Mouse (Mus musculus) Patski (cell line): ENCODE results near the gene Qrfpr. TPM values are rescaled to one million over a fixed set of nuclear protein-coding genes. Genes with fewer than 3 reads are reported as not detected.

ENCODE experiments used
- ATAC-seq: fragments of 100-300 bp; one replicate; pipeline ENCODE4 v1.8.0; 2021
- CTCF ChIA-PET: fragments of 350-600 bp; sonication (Branson Sonifier 250); formaldehyde crosslinking; loops from one replicate; lab custom pipeline; 2022; ENCODE audit warnings: inconsistent platforms; lab: Charles Lee
- POLR2A ChIA-PET: fragments of 350-600 bp; sonication (Branson Sonifier 250); formaldehyde crosslinking; loops from one replicate; lab custom pipeline; 2022; ENCODE audit warnings: antibody characterized with exemption, inconsistent platforms; lab: Charles Lee
- DNase-seq: peaks from one replicate; pipeline ENCODE4 v3.0.0-alpha.2; 2011; ENCODE audit warnings: low read depth, low spot score
- H3K27me3 ChIP-seq: fragments of 371-371 bp; one replicate; pipeline ENCODE4 v1.5.1; 2021
- CTCF ChIP-seq: fragments of 100-300 bp; IDR thresholded peaks from one replicate; pipeline ENCODE4 v1.5.1; 2021
- in situ Hi-C: fragments of 300-500 bp; cut with MboI; formaldehyde crosslinking; loops from 3 replicates; pipeline ENCODE4 v1.11.1; 2018; ENCODE audit warnings: low pct_unique_long_range_greater_than_20kb, mixed read lengths
- polyA plus RNA-seq: library from polyadenylated mRNA; unstranded; gene quantifications from one replicate; pipeline ENCODE4 v1.2.3, GENCODE M21; 2021

Gene Qrfpr
- polyA plus RNA-seq, 1 experiment from 2014 or later: not detected

DNA sequence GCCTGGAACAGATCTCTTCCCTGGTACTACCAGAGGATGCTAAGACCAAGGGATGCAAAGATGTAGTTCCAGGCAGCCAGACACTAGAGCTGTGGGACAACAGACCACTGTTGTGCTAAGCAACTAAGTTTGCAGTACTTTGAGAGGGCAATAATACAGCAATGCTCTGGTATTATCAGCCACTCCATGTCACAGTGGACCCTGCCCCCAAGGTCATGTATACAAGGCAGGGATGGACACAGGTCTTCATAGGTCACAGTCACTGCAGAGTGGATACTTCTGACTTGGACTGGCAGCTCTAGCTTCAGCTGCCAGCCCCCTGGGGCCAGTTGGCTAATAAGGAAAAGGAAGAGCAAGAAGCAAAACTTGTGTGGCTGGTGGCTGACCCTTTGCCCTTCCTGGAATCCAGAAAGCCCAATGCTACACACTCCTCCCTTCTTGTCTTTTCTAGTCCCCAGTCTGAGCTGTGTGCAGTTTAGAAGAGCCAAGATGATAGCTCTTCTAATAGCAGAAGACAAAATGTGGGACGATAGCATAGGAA is 51.4 kb downstream of the Qrfpr start:
- ChIA-PET POLR2A (no interaction called here), CTCF (interaction anchor here (1.0 to 2.9 kb wide), 6 partner anchors 10 to 325 kb away, joined by 4 to 11 read pairs (median 4); partner anchors contain the start of gene D3Ertd254e)
- no peak for TF ChIP-seq CTCF
- in situ Hi-C loops: no loop called here
- ATAC-seq (peak; percentile 28), DNase-seq (no peak)
- H3K27me3 ChIP-seq: no peaks in the 10 kb centered on the region

DNA sequence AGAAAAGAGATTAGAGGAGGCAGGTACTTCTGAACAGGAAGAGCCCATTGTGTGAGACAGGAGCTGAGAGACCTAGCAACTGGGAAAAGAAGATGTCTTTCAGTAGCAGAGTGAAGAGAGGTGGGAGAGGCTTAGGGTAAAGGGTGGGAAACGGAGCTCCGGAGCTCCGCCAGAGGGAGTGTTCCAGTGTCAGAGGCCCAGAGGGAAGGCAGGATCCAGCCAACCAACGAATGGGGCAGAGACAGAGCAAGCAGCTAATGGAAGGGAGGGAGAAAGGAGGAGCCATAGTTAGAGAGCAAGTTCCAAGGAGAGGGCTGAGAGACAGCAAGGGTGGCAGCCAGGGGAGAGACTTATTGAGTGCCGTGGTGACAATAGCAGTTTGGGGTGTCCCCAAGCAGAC is 66.8 kb downstream of the Qrfpr start:
- in situ Hi-C loops: no loop called here
- ATAC-seq (no peak), DNase-seq (no peak)
- no peak for TF ChIP-seq CTCF
- no peaks in the 10 kb centered on the region for H3K27me3 ChIP-seq
- POLR2A ChIA-PET: no interaction called here
- CTCF ChIA-PET: interaction anchor here (1.3 kb wide), 1 partner anchor 55 kb away, joined by 5 read pairs; no protein-coding TSS in a partner anchor

DNA sequence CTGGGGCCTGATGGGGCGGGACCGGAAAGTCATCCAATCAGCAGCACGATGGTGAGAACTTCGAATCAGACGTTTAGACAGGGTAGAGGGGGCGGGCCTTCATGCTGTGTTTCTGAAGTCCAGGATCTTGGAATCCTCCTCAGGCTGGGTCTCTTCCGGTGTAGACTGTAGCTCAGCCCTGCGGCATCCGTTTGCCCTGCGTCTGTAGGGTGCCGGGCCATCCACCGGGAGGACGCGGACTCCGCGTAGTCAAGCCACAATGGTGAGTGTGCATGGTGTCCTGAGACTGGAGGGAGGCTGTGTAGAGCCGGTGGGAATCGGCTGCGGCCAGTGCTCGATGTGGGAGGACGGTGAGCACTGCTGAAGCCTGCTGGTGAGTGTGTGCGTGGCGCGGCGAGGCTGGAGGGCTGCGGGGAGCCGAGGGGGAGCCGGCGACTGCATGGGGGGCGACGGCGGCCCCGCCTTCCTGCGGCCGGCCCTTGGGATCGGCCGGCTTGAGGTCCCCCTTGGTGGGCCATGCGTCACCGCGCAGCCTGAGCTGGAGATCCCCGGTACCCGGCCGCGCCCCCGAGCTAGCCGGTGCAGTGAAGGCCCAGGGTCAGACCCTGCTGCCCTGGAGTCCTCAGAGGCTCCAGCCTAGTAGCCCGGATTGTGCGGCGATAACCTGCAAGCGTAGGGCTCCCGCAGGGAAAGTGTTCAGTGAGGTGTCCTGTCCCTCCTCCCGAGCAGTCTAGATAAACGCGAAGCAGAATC is 71.0 kb downstream of the Qrfpr start, which contains the start of gene D3Ertd254e:
D3Ertd254e (plus strand) TSS at position 84 of the 753 bp plus-strand sequence.
- ATAC-seq: peak; percentile 99
- in situ Hi-C loops: no loop called here
- H3K27me3 ChIP-seq: peaks cover 26% of the 10 kb centered on the region
- TF ChIP-seq CTCF: no peak
- ChIA-PET POLR2A (interaction anchor here (0.7 to 0.8 kb wide), 2 partner anchors 10 to 139 kb away, joined by 3 read pairs; no protein-coding TSS in a partner anchor), CTCF (interaction anchor here (1.0 to 1.3 kb wide), 3 partner anchors 20 to 344 kb away, joined by 3 to 6 read pairs (median 3); no protein-coding TSS in a partner anchor)
- DNase-seq: peak; percentile 92

DNA sequence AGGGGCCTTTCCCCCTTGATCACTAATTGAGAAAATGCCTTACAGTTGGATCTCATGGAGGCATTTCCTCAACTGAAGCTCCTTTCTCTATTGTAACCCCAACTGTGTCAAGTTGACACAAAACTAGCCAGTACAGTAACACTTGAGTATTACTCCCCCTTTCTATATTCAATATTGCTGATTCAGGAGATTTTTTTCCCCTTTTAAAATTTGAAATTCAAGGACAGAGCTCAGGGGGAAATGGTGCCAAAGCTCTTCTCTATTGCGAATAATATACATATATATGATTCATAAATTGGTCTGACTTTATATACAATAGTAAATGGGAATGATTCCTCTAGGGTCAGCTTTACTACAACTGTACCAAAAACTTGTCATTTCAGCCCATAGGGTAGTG is 71.6 kb downstream of the Qrfpr start:
- TF ChIP-seq CTCF: no peak
- DNase-seq: no peak
- CTCF ChIA-PET: interaction anchor here (1.0 to 1.3 kb wide), 3 partner anchors 20 to 345 kb away, joined by 3 to 6 read pairs (median 3); no protein-coding TSS in a partner anchor
- peaks cover 26% of the 10 kb centered on the region for H3K27me3 ChIP-seq
- in situ Hi-C loops: no loop called here
- POLR2A ChIA-PET: interaction anchor here (0.8 kb wide), 1 partner anchor 139 kb away, joined by 3 read pairs; no protein-coding TSS in a partner anchor
- no peak for ATAC-seq

DNA sequence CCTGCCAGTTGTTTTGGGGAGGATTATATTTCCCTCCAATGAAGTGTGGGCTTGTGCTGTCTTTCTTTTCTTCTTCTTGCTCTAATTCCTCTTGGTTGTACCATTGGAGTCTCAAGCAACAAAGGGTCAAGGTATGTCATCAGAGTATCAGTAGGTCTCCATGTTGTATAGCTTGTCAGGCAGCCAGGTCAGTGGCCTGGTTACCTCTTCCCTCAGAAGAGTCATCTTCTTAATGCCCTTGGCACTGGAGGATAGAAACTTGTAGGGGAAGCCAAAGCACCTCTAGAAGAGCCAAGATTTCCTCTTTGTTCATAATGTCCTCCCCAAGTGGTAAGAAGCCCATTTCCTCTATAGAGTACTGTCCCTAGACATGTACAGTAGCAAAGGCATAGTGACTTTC is 83.1 kb downstream of the Qrfpr start:
- H3K27me3 ChIP-seq: peaks cover 21% of the 10 kb centered on the region
- in situ Hi-C loops: loop anchor here (5.0 kb wide), 2 partner anchors 167 to 447 kb away; no protein-coding TSS in a partner anchor
- TF ChIP-seq CTCF: no peak
- ChIA-PET CTCF (no interaction called here), POLR2A (no interaction called here)
- ATAC-seq (no peak), DNase-seq (no peak)

DNA sequence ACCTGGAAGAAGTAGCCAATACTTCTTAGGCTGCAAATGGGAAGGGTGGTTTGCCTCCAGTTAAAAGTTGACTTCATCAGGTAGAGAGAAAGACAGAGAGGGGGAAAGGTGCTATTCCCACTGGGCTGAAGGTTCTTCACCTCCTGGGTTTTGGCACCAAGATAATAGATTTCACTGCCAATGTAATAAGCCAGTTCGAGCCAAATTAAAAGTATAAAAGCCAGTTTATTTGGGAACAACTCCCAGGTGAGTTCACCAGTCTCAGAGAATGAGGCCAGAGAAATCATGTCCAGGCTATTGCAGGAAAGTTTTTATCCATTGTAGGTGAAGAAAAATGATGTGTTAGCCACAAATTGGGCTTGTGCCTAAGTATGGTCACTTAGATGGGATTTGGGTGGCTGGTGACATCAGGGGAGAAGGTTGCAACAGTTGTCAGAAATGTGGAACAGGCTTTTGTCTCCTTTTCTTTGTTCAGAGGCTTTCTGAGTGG is 83.9 kb downstream of the Qrfpr start:
- ATAC-seq (no peak), DNase-seq (no peak)
- H3K27me3 ChIP-seq: peaks cover 22% of the 10 kb centered on the region
- ChIA-PET POLR2A (no interaction called here), CTCF (no interaction called here)
- no peak for TF ChIP-seq CTCF
- in situ Hi-C loops: loop anchor here (5.0 kb wide), 2 partner anchors 166 to 446 kb away; no protein-coding TSS in a partner anchor

DNA sequence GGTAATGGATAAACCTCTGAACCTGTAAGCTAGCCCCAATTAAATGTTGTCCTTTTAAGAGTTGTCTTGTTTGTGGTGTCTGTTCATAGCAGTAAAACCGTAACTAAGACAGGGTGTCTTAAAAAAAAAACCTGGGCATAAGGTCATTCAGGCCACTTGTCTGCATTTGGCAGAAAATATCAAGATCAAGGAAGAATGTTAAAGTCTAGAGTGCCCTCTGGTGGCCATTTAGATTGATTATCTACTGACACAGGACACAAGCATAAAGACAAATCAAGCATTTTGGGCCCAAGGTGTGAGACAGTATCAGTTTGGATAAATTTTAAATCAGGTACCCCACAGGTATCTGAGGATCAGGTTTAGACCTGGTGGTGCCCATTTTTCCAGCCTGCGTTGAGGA is 84.6 kb downstream of the Qrfpr start:
- in situ Hi-C loops: loop anchor here (5.0 kb wide), 2 partner anchors 165 to 445 kb away; no protein-coding TSS in a partner anchor
- ATAC-seq: no peak
- ChIA-PET CTCF (no interaction called here), POLR2A (no interaction called here)
- TF ChIP-seq CTCF: peak; percentile 70
- H3K27me3 ChIP-seq: peaks cover 26% of the 10 kb centered on the region
- peak; percentile 42 for DNase-seq

DNA sequence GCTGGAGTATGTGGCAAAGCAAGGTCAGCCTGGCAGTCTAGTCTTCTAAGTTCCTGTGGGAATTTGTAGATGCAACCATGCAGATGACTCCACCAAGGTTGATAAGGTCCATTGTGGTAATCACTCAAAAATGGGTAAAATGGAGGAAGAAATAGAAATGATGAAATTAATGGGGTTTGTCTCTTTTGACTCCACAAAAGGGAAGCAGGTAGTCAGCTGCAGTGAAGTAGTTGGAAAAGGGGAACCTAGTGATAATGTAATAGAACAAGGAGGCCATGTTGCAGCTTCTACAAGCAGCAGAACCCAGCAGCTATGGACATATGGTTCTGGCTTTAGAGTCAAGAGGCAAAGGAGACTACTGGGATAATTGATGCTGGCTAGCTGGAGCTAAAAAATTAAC is 86.0 kb downstream of the Qrfpr start:
- ChIA-PET CTCF (no interaction called here), POLR2A (no interaction called here)
- no peak for ATAC-seq
- H3K27me3 ChIP-seq: peaks cover 33% of the 10 kb centered on the region
- DNase-seq: no peak
- no peak for TF ChIP-seq CTCF
- in situ Hi-C loops: loop anchor here (5.0 kb wide), 2 partner anchors 164 to 444 kb away; no protein-coding TSS in a partner anchor

Other genes with a start within 250 kb of the Qrfpr start
- gene Mccc1, start 221.6 kb downstream of the Qrfpr start, polyA plus RNA-seq: 68.5 TPM
- not detected for gene Ccdc144b, start 168.8 kb downstream of the Qrfpr start, polyA plus RNA-seq
- 64.5 TPM for gene Acad9, start 156.3 kb downstream of the Qrfpr start, polyA plus RNA-seq
- 10.2 TPM for gene D3Ertd254e, start 71.3 kb downstream of the Qrfpr start, polyA plus RNA-seq